ENCODE assay signal across 25 mouse cellular contexts in genomic region chr7:83195896-83196537, GRCm38 (mm10).
DNase-seq lines count a peak whose midpoint lies in the region; ATAC-seq and TF ChIP-seq lines count a peak whose summit lies in the region.
"Had no signal": no experiment of that assay in that cellular context is flagged by ENCODE, and none has a peak within 500 bp of the region (broad histone marks: within the 10 kb centered on the region; RNA-seq: fewer than 3 reads in every experiment).

No protein-coding gene starts in this region.

- no peak overlapping the region; the same call in 1 of the 2 replicates for H3K4me2 ChIP-seq in kidney, embryonic 15.5 days
- H3K4me2 ChIP-seq in lung, postnatal 0 days (replicated peaks; ENCODE audit: low read depth, low read length) = no peak overlapping the region
- H3K4me2 ChIP-seq: embryonic facial prominence, embryonic 13.5 days; heart, embryonic 12.5 days; neural tube, embryonic 12.5 days had no signal

- DNase-seq in kidney, postnatal 4 days = no peak
- peak; percentile 8 for DNase-seq in lung, postnatal 0 days (ENCODE audit: low spot score)
- DNase-seq in lung, postnatal 4 days = no peak
- DNase-seq in large intestine, adult 2 months (ENCODE audit: low read depth, low spot score) = peak; percentile 48
- DNase-seq in adipocyte (ENCODE audit: low spot score) = no peak
- no peak for DNase-seq in heart, postnatal 36 days
- DNase-seq: adrenal gland, postnatal 25 days; B cell, adult 2 months; cerebellum, adult 8-10 months; cerebellum, postnatal 36 days; embryo, embryonic 11 days; heart, postnatal 10 days; kidney, postnatal 14 days; layer of hippocampus, postnatal 36 days; lung, postnatal 36 days; midbrain, embryonic 14.5 days; right cerebral cortex, postnatal 25 days; spleen, adult 18-20 months had no signal

- 38% methylated on average over 12 of the region's 12 CpGs for WGBS in kidney, embryonic 15.5 days
- 48% methylated on average over 12 of the region's 12 CpGs for WGBS in lung, postnatal 0 days
- 28% methylated on average over 12 of the region's 12 CpGs for WGBS in large intestine, adult 2 months

- peaks cover 19% of the 10 kb centered on the region for H3K4me1 ChIP-seq in kidney, embryonic 15.5 days
- no peaks in the 10 kb centered on the region for H3K4me1 ChIP-seq in lung, postnatal 0 days (ENCODE audit: insufficient read depth, low read depth, low read length)

- H3K27ac ChIP-seq in kidney, embryonic 15.5 days = peak overlapping the region; percentile 56; the same call in 1 of the 2 replicates
- no peak overlapping the region for H3K27ac ChIP-seq in lung, postnatal 0 days (ENCODE audit: low read length)
- H3K27ac ChIP-seq: embryonic facial prominence, embryonic 13.5 days; hindbrain, postnatal 0 days; neural tube, embryonic 12.5 days had no signal

- TF ChIP-seq CTCF in lung, postnatal 0 days (IDR thresholded peaks at IDR 0.05) = no peak

- no peaks in the 10 kb centered on the region for H3K27me3 ChIP-seq in kidney, embryonic 15.5 days
- no peaks in the 10 kb centered on the region; the same call in 1 of the 2 replicates for H3K27me3 ChIP-seq in lung, postnatal 0 days (replicated peaks; ENCODE audit: insufficient read depth, low read length)
- H3K27me3 ChIP-seq: embryonic facial prominence, embryonic 13.5 days; heart, embryonic 12.5 days; neural tube, embryonic 12.5 days had no signal

- TF ChIP-seq EP300 in lung, postnatal 0 days (IDR thresholded peaks at IDR 0.05) = no peak

- H3K4me3 ChIP-seq in kidney, embryonic 15.5 days (replicated peaks) = no peak overlapping the region
- no peak overlapping the region for H3K4me3 ChIP-seq in lung, postnatal 0 days (ENCODE audit: low read depth, low read length)
- H3K4me3 ChIP-seq: embryonic facial prominence, embryonic 13.5 days; erythroblast, embryonic 14.5 days; heart, embryonic 12.5 days; neural tube, embryonic 12.5 days had no signal

- H3K9me3 ChIP-seq in kidney, embryonic 15.5 days (replicated peaks) = no peaks in the 10 kb centered on the region
- no peaks in the 10 kb centered on the region for H3K9me3 ChIP-seq in lung, postnatal 0 days (ENCODE audit: low read length)
- H3K9me3 ChIP-seq: embryonic facial prominence, embryonic 13.5 days; heart, embryonic 12.5 days; neural tube, embryonic 12.5 days had no signal

- no peak overlapping the region for H3K9ac ChIP-seq in kidney, embryonic 15.5 days
- H3K9ac ChIP-seq in lung, postnatal 0 days (replicated peaks; ENCODE audit: low read depth) = no peak overlapping the region
- H3K9ac ChIP-seq: embryonic facial prominence, embryonic 13.5 days; heart, embryonic 12.5 days; neural tube, embryonic 12.5 days had no signal

- intact Hi-C loops in heart, postnatal 36 days (cut with DNase I) = no loop called here

- H3K36me3 ChIP-seq in kidney, embryonic 15.5 days = no peaks in the 10 kb centered on the region
- no peaks in the 10 kb centered on the region for H3K36me3 ChIP-seq in lung, postnatal 0 days (ENCODE audit: insufficient read depth, low read length)
- H3K36me3 ChIP-seq: embryonic facial prominence, embryonic 13.5 days; heart, embryonic 12.5 days; neural tube, embryonic 12.5 days had no signal

- peak; percentile 70 for ATAC-seq in kidney, embryonic 15.5 days (replicated peaks; ENCODE audit: low FRiP score)
- ATAC-seq in lung, postnatal 0 days = no peak
- ATAC-seq: forebrain, embryonic 14.5 days; hindbrain, postnatal 0 days had no signal

Comparison
In these comparisons a context has a peak if more than half of its experiments do, and no peak if none do; other contexts are left out.
1. DNase-seq: peak in lung, postnatal 0 days (single experiment) and large intestine, adult 2 months (single experiment); none in kidney, postnatal 4 days (0 of 2), lung, postnatal 4 days (0 of 2), adipocyte (single experiment) and heart, postnatal 36 days (0 of 2).